Mouse (Mus musculus): ENCODE data around the gene H2-D1.

GRCm38 (mm10) chr17:35274770-35275169 is 12.2 kb downstream of the H2-D1 start:
- TF ChIP-seq CTCF (IDR thresholded peaks at IDR 0.05; ENCODE audit: insufficient read depth, low read length) (peak; percentile 93), POLR2A (IDR thresholded peaks at IDR 0.05; ENCODE audit: borderline replicate concordance, extremely low read depth, low read depth, low read length) (no peak)
